Mouse (Mus musculus) frontal cortex, adult (tissue): ENCODE results near the gene Slc4a1.

Source experiments
- ATAC-seq: cut with Nextera tagmentation; 2 replicates; pipeline ENCODE4 v1.9.2; 2017; ENCODE audit warnings: mild to moderate bottlenecking, moderate library complexity, mixed read lengths; ENCODE audit not compliant: low TSS enrichment

Slc4a1 gene

DNA sequence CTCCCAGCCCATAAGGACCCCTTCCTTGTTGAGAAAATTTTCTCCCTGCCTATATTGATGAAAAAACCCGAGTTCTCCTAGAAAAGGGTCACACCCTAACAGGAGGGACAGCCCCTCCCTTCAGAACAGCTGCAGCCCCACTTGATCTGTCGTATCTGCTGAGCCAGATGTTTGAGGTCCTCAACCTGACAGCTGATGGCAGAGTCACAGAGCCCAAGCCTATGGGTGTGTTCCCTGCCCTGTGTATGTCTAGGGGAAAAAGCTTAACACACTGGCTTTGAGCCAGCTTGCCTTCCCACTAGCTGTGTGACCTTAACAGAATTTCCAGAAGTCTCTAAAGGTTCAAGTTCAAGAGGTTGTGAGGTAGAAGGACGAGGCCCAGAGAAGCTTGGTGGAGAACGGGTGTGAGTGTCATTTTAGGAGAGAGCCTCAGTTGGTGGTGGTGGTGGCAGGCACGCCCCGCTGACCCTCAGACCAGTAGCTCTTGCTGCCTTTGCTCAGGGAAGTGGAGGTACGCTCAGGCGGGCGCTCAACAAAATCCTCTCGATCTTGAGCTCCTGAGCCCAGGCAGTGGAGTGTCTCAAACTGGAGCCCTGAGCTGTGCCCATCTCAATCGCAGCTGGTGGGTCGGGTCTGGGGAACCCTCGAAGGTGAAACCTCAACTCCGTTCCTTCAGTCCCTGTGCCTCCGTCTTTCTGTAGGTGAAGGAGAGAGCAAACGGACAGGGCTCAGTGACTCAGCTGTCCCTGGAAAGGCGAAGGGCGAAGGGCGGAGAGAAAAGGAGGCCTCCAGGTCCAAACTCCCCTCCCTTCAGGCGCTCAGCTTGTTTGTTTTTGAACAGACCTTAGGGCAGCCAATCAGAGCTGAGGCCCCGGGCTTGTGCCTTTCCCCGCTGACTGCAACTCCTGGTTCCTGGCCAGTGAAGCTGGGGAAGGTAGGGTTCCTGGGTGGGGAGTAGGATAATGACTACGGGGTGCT lies 9.5 kb upstream of the Slc4a1 start:
- no peak; the same call in 1 of the 2 replicates for ATAC-seq

DNA sequence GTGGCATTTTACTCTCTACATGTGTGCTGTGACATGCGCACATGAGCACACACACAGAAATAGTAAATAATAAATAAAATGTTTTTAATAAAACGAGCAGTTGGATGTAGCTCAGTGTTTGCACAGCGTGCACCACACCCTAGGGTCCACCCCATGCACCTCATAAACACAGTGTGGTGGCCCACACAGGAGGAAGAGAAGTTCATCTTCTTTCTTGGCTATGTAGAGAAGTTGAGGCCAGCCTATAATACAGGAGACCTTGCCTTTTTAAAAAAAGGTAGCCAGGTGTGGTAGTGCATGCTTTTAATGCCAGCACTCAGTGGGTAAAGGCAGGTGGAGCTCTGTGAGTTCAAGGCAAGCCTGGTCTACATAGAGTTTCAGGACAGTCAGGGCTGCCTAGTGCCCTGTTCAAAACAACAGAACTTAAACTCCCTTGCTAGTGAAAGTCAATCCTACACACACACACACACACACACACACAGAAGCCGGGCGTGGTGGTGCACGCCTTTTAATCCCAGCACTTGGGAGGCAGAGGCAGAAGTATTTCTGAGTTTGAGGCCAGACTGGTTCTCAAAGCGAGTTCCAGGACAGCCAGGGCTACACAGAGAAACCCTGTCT lies 8.2 kb upstream of the Slc4a1 start:
- ATAC-seq, result no peak

DNA sequence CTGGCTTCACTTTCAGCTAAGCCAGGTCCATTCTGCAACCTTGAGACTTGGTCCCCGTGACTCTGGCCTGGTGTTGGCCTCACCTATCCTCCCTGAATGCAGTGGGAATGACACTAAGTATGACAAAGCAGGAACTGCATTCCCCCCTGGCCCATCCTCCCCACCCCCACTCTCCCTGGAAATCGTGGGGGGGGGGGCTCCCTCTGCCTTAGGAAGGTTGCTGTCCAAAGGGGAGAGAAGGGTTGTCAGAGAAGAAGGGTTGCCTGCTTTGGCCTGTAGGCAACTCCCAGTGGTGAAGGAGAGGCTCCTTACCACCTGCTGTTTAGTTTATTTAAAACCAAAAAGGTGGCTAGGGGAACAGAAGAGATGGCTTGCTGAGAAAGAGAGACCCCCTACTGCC lies 7.6 kb upstream of the Slc4a1 start:
- no peak for ATAC-seq

DNA sequence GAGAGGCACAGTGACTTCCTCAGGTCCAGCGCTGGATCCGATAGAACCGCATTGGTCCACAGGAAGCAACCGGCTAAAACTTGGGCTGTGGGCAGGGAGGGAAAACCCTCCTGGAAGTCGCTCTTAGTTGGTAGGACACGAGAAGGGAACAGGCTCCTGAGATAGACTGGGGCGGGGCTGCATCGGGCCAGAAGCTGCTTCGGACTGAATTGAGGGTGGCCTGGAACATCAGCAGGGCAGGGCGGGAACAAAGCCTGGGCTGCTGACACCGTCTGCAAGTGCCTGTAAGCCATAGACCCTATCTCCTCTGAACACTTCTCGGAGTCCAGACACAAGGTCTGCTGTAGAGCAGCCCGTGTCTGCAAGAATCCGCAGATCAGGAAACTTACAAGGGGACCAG lies 6.9 kb upstream of the Slc4a1 start:
- no peak for ATAC-seq

DNA sequence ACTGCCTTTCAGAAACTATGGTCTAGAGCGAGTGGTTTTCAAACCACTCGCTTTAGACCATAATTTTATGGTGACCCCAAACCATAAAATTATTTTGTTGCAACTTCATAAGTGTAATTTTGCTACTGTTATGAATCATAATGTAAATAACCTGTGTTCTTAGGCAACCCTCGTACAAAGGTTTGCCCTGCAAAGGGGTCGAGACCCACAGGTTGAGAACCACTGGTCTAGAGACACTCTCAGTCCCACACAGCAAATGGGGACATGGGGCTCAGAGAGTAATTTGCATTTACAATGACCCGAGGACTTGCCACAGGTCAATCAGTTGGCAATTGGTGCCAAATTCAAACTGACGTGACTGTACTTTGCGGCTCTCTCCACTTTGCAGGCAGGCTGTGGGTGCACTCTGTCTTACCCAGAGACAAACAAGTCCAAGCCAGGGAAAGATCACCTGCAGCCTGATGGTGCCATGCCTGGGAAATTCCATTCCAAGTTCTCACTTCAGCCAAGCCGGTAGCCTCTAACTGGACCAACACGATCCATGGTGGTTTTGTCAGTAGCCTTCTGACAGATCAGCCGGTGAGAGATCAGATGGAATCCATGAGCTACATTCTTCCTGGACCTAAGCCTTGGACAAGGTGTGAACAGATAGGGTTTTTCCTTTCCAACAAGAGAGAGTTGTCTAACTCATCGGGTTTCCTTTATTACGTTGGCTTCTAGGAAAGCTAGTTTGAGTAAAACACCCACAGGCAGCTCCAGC lies 6.1 kb upstream of the Slc4a1 start:
- no peak for ATAC-seq

DNA sequence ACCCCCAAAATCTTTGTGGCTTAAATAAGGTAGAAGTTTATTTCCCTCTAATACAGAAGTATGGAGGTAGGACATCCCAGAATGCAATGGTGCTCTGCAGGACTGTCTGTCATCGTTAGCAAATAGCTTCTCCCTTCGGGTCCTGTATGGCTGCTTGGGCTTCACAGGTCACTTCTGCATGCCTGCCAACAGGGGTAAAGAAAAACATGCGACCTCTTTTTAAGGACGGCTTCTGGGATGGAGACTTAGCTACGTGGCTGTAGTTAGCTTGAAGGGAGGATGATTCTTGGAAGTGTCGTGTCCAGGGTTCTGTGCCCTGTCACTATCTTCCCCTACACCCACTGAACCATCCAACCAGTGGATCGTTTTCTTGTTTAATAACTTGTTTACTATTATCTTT lies 4.3 kb upstream of the Slc4a1 start:
- no peak for ATAC-seq

DNA sequence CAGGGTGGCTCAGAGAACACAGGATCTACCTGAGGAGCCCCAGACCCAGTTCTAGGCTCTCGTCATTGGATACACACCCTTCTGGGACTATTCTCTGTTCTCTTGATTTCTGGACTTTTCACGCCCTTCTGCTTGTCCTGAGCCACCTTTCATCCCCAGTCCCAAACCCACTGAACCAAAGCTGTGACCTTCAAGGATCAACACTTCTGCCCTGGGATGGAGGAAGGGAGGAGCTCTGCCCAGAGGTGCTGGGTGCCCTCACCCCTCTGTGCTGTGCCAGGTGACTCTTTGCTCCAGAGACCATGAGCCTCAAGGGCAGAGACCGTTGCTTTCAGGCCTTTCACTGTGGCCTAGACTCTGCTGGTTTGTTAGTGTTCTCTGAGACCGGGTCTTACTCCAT lies 3.3 kb upstream of the Slc4a1 start:
- ATAC-seq, result no peak

DNA sequence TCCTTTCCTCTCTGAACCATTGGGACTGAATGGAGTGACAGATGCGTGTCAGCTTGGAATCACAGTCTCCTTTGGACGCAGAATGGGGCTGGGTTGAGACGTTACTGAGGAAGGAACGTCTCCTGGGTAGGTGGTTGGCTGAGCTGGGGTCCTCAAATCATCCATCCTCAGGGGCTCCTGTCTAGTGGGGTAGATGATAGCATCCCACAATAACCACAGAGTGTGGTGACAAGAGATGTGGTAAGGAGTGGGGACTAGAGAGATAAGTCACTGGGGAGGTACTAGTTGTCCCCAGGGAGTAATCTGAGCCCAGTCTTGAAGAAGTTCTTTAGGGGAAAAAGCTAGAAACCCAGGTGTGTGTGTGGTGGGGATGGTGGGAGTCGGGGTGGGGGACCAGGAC lies 2.3 kb upstream of the Slc4a1 start:
- no peak for ATAC-seq

DNA sequence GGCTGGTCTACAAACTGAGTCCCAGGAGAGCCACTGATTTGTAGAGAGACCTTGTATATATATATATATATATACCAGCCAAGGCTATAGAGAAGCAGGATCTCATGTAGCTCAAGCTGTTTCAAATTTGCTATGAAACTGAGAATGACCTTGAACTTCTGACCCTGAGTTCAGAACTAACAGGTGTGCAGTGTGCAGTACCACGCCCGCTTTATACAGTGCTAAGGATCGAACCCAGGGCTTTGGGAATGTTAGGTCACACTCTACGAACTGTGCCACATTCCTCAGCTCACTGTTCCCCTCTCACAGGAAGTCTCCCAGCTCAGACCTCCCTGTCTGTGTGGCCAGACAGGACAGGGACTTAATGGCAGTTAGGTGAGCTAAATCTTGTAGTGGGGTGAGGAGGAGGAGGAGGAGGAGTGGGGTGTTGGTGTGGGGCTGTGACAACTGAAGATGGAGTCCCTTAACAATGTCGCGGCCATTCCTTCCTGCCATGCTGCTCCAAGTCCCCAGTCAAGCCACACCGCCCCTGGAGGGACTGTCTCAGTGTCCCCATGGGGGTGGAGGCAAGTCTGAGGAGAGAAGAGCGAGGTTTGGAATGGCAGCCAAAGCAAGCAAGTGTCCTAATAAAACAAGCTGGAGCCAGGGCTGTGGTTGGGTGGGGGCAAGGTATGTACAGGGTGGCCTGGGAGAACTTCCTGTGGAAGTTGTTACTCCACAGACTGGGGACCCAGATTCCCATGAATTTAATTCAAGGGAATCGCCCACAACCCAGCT lies 1.7 kb upstream of the Slc4a1 start:
- ATAC-seq, result no peak

DNA sequence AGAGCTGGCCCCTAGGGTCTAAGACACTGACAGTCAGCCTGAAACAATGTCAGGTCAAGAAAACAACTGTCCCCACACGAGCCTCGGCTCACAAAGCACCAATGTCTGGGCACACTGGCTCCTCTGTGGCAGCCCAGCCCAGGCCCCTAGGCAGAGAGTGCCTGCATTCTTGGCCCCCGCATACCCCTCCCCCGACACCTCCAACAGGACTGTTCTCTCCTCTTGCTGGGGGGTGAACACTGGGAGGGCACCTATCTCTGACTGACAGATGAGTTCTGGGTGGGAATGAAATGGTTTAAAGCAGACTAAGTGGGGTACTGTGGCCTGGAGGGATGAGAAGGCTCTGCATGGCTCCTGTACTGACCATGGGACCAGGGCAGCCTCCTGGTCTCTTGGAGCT lies 304 bp downstream of the Slc4a1 start:
- no peak for ATAC-seq

DNA sequence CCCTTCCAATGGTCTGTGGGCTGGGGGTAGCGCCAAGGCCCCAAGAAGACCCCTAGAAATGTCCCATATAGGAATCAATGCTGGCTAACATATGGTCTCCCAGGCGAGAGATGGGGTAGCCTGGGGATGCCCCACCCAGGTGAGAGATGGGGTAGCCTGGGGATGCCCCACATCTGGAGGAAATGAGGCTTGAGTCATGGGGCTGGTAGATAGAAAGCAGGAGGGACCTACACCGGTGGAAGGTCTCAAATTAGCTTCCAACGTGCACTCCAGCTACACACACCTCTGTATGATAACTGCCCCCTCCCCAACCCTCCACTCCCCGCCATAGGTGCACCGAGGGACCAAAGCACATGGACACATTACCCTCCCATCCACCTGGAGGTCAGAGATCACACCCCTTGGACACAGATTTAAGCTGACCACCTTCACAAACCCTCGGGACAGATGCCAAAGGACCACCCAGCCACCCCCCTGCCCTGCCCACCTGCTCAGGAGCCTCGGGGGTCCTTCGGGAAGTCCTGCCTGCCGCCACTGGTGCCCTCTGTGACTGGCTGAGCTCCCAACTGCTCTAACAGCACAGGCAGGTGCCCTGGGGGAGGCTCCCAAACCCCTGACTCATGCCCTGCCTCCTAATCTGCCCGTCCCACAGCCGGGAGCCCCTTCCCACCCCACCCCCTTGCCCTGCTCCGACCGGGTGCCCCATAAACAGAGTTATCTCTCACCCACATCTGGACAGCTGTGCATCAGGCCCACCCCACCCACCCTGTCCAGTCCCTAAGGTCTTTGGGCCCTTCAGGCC lies 1.2 kb downstream of the Slc4a1 start:
- no peak for ATAC-seq

DNA sequence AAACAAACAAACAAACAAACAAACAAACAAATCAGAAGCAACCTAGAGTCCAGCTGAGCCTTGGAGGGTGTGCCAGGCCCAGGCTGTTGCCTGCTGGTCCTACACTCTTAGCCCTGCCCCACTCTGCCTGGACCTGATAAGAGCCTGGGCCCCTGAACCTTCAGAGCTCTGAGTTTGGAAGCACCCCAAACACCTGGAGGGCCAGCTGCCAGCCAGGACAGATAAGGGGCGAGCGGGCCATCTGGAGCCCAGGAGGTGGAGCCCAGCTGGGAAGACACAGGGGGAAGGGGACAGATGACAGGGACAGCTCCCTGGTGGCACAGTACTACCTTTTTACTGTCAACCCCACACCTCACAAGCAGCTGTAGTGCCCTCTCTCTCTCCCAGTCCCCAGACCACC lies 2.4 kb downstream of the Slc4a1 start:
- ATAC-seq, result no peak

DNA sequence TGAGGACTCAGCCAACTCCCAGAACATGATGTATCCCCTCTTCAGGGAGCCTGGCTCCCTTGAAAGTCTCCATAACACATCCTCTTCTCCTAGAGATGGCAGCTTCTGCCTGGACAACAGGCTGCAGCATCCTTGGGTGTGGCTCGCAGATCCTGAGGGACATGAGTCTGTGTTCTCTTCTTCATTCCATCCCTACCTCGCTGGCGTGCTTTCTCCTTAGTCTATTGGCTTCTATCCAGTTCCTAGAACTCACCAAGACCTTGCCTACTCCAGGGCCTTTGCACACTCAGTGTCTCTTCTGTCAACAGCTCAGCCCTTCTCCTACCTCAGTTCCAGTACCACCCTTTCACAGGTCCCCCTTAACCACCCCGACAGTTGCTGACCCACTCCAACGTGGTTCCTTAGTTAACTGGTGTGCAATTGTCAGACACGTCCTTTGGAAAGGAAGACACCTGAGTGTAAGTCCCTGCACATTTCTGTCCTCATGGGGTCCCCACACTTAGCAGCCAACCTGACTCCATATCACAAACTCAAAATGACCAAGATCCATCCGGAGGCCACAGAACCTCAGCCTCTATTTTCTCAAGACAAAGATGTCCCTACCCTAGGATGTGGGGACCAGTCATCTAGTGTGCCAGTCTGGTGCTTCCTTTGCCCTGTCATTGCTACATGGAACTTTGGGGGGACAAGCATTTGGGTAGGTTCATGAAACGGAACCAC lies 4.1 kb downstream of the Slc4a1 start:
- no peak for ATAC-seq

DNA sequence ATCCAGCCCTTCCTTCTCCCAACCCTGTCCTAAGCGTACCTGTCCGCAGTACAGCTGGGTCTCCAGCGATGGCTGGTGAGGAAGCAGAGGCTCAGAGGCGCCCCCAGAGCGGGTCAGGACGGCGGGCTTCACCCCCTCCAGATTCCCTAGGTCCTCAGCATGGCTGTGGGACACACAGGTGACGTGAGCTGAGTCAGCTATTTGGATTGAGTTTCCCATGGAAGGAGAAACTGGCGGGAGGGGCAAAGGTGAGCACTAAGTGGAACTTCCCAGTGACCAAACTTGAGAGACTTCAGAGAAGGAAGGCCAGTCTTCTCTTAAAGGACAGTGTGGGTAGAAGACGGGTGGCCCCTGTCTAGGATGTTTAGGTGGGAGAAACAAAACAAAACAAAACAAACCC lies 7.6 kb downstream of the Slc4a1 start:
- ATAC-seq, result no peak

DNA sequence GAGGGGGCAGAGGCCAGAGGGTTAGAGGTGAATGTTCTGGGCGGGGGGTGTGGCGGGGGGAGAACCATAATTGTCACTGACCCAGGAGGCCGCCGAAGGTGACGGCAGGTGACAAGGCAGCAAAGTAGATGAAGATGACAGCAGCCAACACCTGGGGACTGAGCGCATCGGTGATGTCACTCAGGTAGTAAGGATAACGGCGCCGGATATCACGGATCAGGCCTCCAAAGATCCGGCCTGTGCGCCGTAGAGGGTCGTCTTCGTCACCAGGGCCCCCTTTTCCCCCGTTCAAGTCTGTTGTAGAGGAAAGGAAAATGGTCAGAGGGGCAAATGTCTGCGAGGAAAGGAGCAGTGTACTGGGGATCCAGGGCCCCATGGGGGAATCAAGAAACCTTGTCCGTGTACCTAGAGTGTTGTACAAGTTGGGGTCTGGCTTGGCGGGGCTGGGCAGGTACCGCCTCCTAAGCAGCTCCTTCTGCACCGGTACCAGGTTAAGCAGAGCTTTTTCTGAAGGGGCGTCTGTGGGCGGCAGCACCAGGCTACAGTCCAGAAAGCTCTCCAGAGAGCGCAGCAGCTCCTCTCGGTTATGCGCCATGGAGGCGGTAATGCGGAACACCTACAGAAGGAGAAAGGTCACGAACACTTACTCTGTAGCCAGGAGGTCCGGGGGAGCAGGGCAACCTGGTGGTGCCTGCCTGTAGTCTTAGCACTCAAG lies 9.2 kb downstream of the Slc4a1 start:
- no peak for ATAC-seq

DNA sequence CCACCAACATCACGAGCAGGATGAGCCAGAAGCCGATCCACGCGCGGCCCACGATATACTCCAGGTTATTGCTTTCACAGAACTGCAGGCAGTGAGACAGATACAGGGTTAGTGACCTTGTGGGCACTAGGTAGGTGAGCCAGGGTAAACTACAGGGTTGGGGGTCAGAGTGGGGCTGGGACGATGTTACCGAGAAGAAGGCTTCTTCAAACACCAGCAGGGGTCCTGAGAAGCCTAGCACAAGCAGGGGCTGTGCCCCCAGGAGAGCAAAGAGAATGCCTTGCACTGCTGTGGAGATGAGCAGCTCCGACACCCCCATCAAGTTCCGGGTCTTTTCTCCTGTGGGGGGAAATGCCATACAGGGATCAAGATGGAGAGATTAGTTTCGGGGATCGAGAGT lies 9.8 kb downstream of the Slc4a1 start:
- ATAC-seq, result no peak

DNA sequence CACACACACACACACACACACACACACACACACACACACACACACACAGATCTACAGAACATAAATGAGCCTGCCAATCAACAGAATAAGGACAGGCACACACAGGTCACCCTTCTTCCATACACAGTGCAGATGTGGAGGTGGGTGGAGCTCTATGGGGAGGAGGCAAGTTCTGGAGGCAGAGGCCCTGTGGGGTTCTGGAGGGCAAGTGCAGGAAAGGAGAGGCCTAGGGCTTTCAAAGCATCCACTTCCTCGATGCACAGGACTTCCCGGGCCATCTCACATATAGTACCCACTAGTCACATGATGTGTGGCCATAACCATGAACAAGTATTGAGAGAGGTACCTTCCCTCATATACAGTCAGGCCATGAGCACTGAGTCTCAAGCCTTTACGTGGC lies 10.5 kb downstream of the Slc4a1 start:
- no peak for ATAC-seq

DNA sequence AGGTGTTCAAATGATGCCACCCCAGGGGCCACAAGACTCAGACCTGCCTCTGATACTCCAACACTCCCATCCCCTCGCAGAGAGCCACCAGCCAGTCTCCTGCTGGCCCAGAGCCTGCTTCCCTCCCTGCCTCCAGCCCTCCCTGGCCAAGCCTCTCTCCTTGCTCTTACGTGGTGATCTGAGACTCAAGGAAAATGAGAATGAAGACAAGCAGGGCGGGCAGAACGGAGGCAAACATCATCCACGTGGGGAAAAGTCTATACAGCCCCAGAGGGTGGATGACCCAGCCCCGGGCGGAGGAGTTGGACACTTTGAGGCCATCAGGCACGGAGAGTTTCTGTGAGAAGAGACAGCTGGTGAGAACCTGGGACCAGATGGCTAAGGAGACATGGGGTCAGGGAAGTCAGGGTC lies 13.0 kb downstream of the Slc4a1 start:
- no peak for ATAC-seq

DNA sequence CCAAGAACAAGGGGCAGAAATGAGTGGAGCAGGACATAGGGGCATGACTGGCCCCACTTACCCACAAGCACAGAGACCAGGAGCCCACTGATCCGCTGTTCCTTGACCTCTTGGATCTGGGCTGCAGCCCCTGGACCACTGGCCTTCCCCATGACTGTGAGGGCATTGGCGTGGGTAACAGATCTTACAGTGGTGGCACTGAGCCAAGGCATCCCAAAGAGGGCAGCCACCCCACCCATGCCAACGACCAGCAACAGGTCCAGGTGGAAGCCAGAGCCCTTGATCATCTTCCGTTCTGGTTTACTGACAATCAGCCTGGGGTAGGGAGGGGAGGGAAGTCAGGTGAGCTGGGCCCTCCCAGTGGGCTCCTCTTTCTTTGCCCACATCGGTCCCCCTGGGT lies 13.6 kb downstream of the Slc4a1 start:
- no peak for ATAC-seq
